Mouse (Mus musculus) layer of hippocampus, adult 9-11 months (tissue): ENCODE data around the gene Mogat2.

ENCODE experiments used
- DNase-seq: peaks from one replicate; pipeline ENCODE4 v3.0.0; 2022

Gene Mogat2

DNA sequence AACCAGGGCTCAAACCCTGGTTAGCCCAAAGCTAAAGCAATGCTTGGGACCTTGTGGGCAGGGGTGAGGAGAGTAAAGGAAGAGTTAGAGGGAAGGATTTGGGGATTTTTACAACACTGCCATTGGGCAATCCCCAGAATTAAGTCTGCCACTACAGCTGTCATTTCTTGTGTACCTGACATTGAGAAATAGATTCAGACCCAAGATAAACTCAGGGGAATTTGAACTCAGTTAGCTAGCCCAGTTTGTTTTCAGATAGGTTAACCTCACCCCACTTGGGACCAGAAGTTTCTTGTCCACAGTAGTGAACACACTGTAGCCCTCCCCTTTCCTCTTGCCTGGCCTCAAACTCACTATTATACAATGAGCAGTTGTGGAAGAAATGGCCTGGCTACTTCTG is 47.0 kb downstream of the Mogat2 start:
- no peak for DNase-seq

DNA sequence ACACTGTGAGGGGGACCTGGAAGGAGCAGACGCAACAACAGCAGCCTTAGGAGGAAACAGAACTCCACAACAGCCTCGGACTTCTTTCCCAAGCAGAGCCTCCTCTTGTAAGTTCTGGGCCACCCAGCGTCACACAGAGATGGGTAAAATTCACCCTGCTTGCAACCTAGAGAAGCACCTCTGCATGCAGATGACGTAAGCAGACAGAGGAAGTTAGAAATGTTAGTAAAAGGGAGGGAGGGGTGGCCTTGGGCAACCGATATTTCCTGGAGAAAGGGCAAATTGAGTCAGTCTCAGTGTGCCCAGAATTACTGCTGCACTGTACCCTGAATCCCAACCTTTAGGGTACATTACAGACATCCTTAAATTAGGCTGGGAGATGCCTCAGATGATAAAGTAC is 48.5 kb downstream of the Mogat2 start:
- DNase-seq = no peak

- no peak for DNase-seq
Measured at GRCm38 (mm10) chr7:99188630-99189029, 49.8 kb downstream of the Mogat2 start.

- DNase-seq = no peak
Measured at GRCm38 (mm10) chr7:99187451-99187850, 51.0 kb downstream of the Mogat2 start.

GRCm38 (mm10) chr7:99185405-99185804 is 53.0 kb downstream of the Mogat2 start:
- DNase-seq = no peak

- DNase-seq = no peak
Measured at GRCm38 (mm10) chr7:99183751-99184150, 54.7 kb downstream of the Mogat2 start.

- peak; percentile 90 for DNase-seq
Measured at GRCm38 (mm10) chr7:99182432-99183172, 55.8 kb downstream of the Mogat2 start, which contains the start of gene Dgat2. Dgat2 (minus strand) TSS chr7:99182719.

GRCm38 (mm10) chr7:99181619-99182431 is 56.6 kb downstream of the Mogat2 start:
- peak; percentile 52 for DNase-seq

GRCm38 (mm10) chr7:99180162-99180561 is 58.3 kb downstream of the Mogat2 start:
- DNase-seq = no peak

GRCm38 (mm10) chr7:99179271-99179670 is 59.1 kb downstream of the Mogat2 start:
- no peak for DNase-seq

GRCm38 (mm10) chr7:99177386-99177785 is 61.0 kb downstream of the Mogat2 start:
- no peak for DNase-seq

- DNase-seq = no peak
Measured at GRCm38 (mm10) chr7:99175666-99176065, 62.8 kb downstream of the Mogat2 start.

GRCm38 (mm10) chr7:99175118-99175517 is 63.3 kb downstream of the Mogat2 start:
- no peak for DNase-seq

DNA sequence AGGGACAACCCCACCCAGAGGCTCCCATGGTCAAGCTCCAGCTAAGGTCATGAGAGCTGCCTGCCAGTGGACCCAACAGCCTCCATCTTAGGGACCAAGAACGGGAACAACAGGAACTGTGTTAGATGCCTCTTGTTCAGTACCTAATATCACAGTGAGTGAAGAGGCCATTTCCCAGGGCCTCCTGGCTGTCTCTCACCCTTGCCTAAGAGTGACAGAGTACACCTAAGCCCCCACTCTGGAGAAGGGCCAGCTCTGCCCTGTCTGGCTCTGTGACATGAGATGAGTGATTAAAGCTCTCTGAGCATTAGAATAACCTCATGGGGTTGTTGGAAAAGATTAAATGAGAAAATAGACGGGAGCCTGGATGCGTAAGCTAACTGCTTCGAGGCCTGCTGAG is 64.4 kb downstream of the Mogat2 start:
- DNase-seq = no peak

DNA sequence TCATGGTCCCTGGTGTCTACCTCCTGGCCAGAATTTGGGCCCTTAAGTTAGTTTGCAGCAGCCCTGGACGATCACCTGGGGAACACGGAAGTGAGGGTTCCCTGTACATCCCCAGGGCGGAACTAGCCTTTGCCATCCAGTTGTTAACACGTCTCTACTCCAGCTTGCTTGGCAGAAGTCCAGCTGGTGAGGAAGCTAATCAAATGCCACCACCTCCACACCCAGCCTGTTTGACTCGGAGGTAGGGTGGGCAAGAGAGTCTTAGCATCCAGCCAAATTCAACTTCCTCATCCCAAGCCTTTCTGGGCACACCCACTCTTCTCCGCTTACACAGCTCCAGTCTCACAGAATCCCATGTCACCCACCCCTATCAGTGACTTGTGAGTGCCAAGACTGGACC is 65.5 kb downstream of the Mogat2 start:
- DNase-seq = no peak

DNA sequence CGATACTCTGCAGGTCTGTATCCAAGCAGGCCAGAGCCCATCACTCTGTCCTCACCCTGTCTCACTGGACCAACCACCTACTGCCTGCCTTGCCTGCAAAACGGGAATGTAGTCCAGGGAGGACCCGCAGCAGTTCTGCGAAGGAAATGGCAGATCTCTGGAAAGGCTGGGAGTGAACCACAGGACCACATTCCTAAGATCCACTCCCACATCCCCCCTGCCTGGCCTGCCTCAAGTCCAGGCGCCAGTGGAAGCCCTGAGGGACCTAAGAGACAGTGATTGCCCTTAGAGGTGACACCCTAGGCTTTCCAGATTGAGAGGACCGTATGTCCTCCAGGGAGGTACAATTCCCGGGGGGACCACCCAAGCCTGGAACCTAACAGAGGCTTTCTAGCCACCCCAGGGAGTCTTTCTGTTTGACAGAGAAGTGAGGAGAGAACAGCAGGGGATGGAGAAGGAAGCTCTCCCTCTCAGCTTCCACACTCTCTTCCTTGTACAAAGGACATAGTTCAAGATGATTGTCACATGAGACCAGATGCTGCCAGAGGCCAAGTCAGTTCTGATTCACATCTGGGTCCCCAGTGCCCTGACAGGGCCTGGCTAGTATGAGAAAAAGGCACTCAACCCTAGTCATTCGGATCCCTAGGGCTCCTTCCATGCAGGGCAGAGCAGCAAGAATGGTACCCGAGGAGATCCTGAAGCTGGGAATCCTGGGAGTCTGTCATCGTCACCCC is 66.5 kb downstream of the Mogat2 start:
- no peak for DNase-seq

DNA sequence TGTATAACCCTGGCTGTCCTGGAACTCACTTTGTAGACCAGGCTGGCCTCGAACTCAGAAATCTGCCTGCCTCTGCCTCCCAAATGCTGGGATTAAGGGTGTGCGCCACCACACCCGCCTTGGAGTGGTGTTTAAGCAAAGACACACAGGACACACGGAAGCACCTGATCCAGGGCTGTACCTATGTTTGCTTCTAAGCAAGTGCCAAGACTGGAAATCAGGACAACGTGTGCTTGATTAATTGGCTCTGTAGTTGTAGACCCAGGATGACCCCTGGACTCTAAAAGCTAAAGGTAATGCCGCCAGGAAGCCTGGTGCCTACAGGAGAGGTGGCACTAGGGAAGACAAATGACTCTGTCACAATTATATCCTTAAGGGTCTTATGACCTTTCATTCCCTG is 67.9 kb downstream of the Mogat2 start:
- DNase-seq = no peak

DNA sequence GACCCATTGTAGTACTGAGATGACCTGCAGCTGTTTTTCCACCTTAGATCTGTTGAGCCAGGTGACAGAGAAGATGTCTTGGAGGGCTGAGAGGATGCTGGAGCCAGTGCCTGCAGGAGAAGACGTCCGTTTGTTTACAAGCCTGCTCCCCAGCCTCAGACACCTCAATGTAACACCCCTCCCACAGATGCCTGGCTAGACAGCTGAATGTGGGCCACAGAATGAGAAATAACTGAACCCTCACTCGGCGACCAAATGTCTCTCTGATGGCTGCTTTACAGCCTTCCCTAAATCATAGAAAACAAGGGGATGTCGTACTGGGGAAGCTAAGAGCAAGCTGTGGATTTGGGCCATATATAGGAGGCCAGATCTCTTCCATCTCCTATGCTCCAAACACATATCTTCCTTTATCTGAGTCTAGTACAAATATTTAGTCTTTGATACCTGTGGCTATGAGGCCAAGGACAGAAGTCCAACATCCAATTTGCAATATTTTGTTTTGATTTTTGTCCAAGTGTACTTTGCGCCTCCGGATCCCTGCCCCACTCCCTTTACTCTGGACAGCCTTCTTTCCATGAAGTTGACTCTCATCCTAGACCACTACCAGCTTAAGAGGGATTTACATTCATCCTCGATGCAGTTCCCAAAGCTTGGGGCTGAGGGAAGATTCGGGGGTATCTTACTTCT is 68.6 kb downstream of the Mogat2 start:
- no peak for DNase-seq
